Mouse (Mus musculus) liver, embryonic 14.5 days (tissue): ENCODE results near the gene Rplp0.

Experiments used
- CTCF ChIP-seq: IDR thresholded peaks from 2 replicates; pipeline ENCODE4 v1.5.1; 2016; ENCODE audit warnings: antibody characterized with exemption, low read depth, control low read depth
- EP300 ChIP-seq: IDR thresholded peaks from 2 replicates; pipeline ENCODE4 v1.6.1; 2016; ENCODE audit warnings: antibody characterized with exemption, low read depth

DNA sequence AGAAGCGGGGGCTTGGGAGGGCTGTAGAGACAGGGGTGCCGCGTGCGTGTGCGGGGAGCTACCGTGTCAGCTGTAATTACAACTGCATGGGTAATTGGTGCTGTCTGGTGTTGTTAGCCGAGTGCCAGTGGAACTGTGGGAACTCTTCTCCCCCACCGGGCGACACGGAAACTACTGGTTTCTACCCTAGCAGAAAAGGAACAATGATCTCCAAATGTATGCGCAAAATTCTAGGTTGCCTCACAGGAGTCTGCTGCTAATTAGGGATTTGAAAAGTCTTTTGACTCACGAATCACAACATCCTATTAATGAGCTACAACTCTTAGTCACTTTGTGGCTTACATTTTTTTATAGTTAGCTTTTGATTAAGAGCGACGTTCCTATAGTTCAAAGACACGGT is 26.9 kb downstream of the Rplp0 start:
- TF ChIP-seq CTCF = no peak
- no peak for TF ChIP-seq EP300
